Mouse (Mus musculus) spleen, adult 2 months (tissue): ENCODE results near the gene Gm49333.

Experiments used
- CTCF ChIP-seq: fragments of 200-500 bp; IDR thresholded peaks from 2 replicates; pipeline ENCODE4 v1.5.1; 2011; ENCODE audit warnings: mild to moderate bottlenecking, inconsistent platforms; ENCODE audit not compliant: insufficient read depth, insufficient read length, insufficient replicate concordance; ENCODE audit errors: extremely low read depth
- POLR2A ChIP-seq: fragments of 200-500 bp; IDR thresholded peaks from 2 replicates; pipeline ENCODE4 v1.6.1; 2011; ENCODE audit warnings: low read depth, low read length, inconsistent platforms

- TF ChIP-seq CTCF (no peak), POLR2A (no peak)
Measured at GRCm38 (mm10) chr16:20595060-20595673, 16.2 kb upstream of the Gm49333 start.
